In the genomic region with DNA sequence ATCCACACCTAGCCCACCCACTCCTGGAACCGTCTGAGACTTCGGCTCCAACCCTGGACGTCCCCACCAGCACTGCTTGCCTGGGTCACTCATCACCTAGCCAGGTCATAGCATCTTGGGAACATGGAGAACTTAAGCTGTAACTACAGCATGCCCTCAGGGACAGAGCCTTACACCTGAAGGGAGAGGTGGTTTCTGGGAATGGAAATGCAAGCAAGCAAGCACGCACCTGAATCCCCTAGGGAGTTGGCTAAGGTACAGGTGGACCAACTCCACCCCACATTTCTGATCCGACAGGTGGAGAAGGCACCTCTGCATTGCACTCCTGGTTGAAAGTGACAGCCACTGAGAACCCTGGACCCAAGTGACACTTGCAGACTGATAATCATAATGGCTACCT, we compare ENCODE assay signal across 34 mouse cellular contexts. TPM values are rescaled to one million over a fixed set of nuclear protein-coding genes. Genes with fewer than 3 reads are reported as not detected.
"Had no signal": no experiment of that assay in that cellular context is flagged by ENCODE, and none has a peak within 500 bp of the region (broad histone marks: within the 10 kb centered on the region; RNA-seq: fewer than 3 reads in every experiment).

No protein-coding gene starts in this region.

- H3K27me3 ChIP-seq: heart, embryonic 15.5 days; hindbrain, embryonic 12.5 days; hindbrain, embryonic 13.5 days; hindbrain, embryonic 15.5 days; intestine, embryonic 15.5 days; kidney, embryonic 15.5 days had no signal

- H3K36me3 ChIP-seq: heart, embryonic 12.5 days; heart, embryonic 13.5 days; heart, embryonic 15.5 days; hindbrain, embryonic 10.5 days; hindbrain, embryonic 12.5 days; hindbrain, embryonic 13.5 days; hindbrain, embryonic 15.5 days; intestine, embryonic 15.5 days; kidney, embryonic 15.5 days had no signal

- ATAC-seq: hindbrain, embryonic 16.5 days; hindbrain, postnatal 0 days; inflammation-experienced regulatory T-cells, adult 6 months; intestine, embryonic 15.5 days; intestine, embryonic 16.5 days; intestine, postnatal 0 days had no signal

- H3K4me1 ChIP-seq: heart, embryonic 15.5 days had no signal

- H3K9ac ChIP-seq: heart, embryonic 12.5 days; heart, embryonic 13.5 days; heart, embryonic 15.5 days; hindbrain, embryonic 12.5 days; hindbrain, embryonic 13.5 days; hindbrain, embryonic 14.5 days; hindbrain, embryonic 15.5 days; intestine, embryonic 15.5 days; kidney, embryonic 15.5 days had no signal

- DNase-seq: heart, postnatal 10 days; heart, postnatal 14 days; heart, postnatal 36 days; heart, postnatal 4 days; kidney, adult 11 months; kidney, adult 8-10 months; kidney, adult 9 months; kidney, postnatal 10 days; kidney, postnatal 14 days; kidney, postnatal 25 days; kidney, postnatal 36 days; kidney, postnatal 4 days; layer of hippocampus, adult 9-11 months; layer of hippocampus, postnatal 36 days had no signal

- H3K9me3 ChIP-seq: heart, embryonic 12.5 days; heart, embryonic 13.5 days; heart, embryonic 15.5 days; hindbrain, embryonic 10.5 days; hindbrain, embryonic 12.5 days; hindbrain, embryonic 13.5 days; hindbrain, embryonic 15.5 days; intestine, embryonic 15.5 days; kidney, embryonic 15.5 days had no signal

- H3K4me3 ChIP-seq: heart, embryonic 12.5 days; heart, embryonic 13.5 days; heart, embryonic 15.5 days; hindbrain, embryonic 10.5 days; hindbrain, embryonic 12.5 days; hindbrain, embryonic 13.5 days; hindbrain, embryonic 15.5 days; intestine, embryonic 15.5 days; kidney, embryonic 15.5 days; layer of hippocampus, adult 2 months; left cerebral cortex, adult 2 months had no signal

- H3K27ac ChIP-seq: heart, embryonic 13.5 days; heart, embryonic 15.5 days; hindbrain, embryonic 10.5 days; hindbrain, embryonic 12.5 days; hindbrain, embryonic 13.5 days; hindbrain, embryonic 14.5 days; hindbrain, embryonic 15.5 days; hindbrain, postnatal 0 days; intestine, embryonic 15.5 days; kidney, embryonic 15.5 days; kidney, postnatal 0 days; layer of hippocampus, adult 2 months; left cerebral cortex, adult 2 months had no signal

- H3K4me2 ChIP-seq: heart, embryonic 11.5 days; heart, embryonic 12.5 days; heart, embryonic 13.5 days; heart, embryonic 15.5 days; hindbrain, embryonic 12.5 days; hindbrain, embryonic 13.5 days; hindbrain, embryonic 14.5 days; hindbrain, embryonic 15.5 days; intestine, embryonic 15.5 days; kidney, embryonic 15.5 days had no signal

RNA-seq across cellular contexts. Expression of a gene that starts 54.2 kb away (rescaled TPM):
- total RNA-seq: hematopoietic stem cell, adult 5-6 weeks had no signal
- polyA plus RNA-seq: inflammation-experienced regulatory T-cells, adult 6 months had no signal
